Mouse (Mus musculus) testis, adult 2 months (tissue): ENCODE results near the gene Cdc42ep2. TPM values are rescaled to one million over a fixed set of nuclear protein-coding genes. Genes with fewer than 3 reads are reported as not detected.

Experiments
- H3K27ac ChIP-seq: fragments of 200-500 bp; 2 replicates; pipeline ENCODE4 v1.5.1; 2012; ENCODE audit warnings: low read depth, low read length; ENCODE audit not compliant: control insufficient read depth, insufficient read depth
- H3K27me3 ChIP-seq: fragments of 200-500 bp; 2 replicates; pipeline ENCODE4 v1.6.1; 2012; ENCODE audit warnings: mild to moderate bottlenecking, low read length, moderate library complexity; ENCODE audit not compliant: control insufficient read depth, insufficient read depth
- H3K36me3 ChIP-seq: fragments of 200-500 bp; 2 replicates; pipeline ENCODE4 v1.6.1; 2012; ENCODE audit warnings: mild to moderate bottlenecking, low read length; ENCODE audit not compliant: control insufficient read depth, insufficient read depth
- H3K4me1 ChIP-seq: fragments of 200-500 bp; 2 replicates; pipeline ENCODE4 v1.6.1; 2012; ENCODE audit warnings: low read length; ENCODE audit not compliant: control insufficient read depth, insufficient read depth
- H3K4me3 ChIP-seq: fragments of 200-500 bp; 2 replicates; pipeline ENCODE4 v1.5.1; 2012; ENCODE audit warnings: low read depth, mild to moderate bottlenecking, low read length, moderate library complexity, mixed read lengths; ENCODE audit not compliant: control insufficient read depth
- CTCF ChIP-seq: fragments of 200-500 bp; IDR thresholded peaks from 2 replicates; pipeline ENCODE4 v1.5.1; 2012; ENCODE audit warnings: low read depth, mild to moderate bottlenecking, inconsistent platforms, low read length, moderate library complexity; ENCODE audit not compliant: control insufficient read depth, insufficient read depth, insufficient replicate concordance
- POLR2A ChIP-seq: fragments of 200-500 bp; IDR thresholded peaks from 2 replicates; pipeline ENCODE4 v1.6.1; 2012; ENCODE audit warnings: low read depth, mild to moderate bottlenecking, inconsistent platforms, low read length, moderate library complexity; ENCODE audit not compliant: control insufficient read depth
- polyA plus RNA-seq: library from polyadenylated mRNA; depleted of rRNA; stranded (reverse); fragments of >200 nt; gene quantifications from 2 replicates; pipeline ENCODE4 v1.2.3, GENCODE M21; 2012; rRNA removed

Gene Cdc42ep2
- polyA plus RNA-seq, 1 experiment = 0.89 TPM

GRCm38 (mm10) chr19:5872931-5873556 lies 51.6 kb downstream of the Cdc42ep2 start:
- Histone ChIP-seq H3K27ac (no peak overlapping the region), H3K4me1 (peaks cover 13% of the 10 kb centered on the region)

DNA sequence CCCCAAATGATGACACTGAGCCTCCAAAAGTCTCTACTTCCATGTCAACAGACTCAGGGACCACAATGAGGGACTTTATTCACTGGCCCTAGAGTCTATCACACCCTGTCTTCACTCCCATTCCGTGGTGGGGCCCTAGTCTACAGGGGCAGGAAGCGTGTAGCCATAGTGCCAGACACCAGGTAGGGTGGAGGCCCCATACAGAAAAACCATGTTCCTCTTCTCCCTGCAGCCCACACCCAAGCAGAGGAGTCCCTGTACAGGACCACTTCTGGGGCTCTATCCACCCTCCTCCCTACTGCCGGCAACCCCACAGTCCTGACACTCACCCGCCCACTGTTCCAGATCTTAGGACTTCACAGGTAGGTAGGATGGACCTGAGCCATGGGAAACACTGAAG lies 52.1 kb downstream of the Cdc42ep2 start:
- Histone ChIP-seq H3K27me3 (no peaks in the 10 kb centered on the region), H3K27ac (no peak overlapping the region), H3K4me1 (peaks cover 10% of the 10 kb centered on the region), H3K36me3 (no peaks in the 10 kb centered on the region), H3K4me3 (no peak overlapping the region)
- TF ChIP-seq CTCF (no peak), POLR2A (no peak)

More at GRCm38 (mm10) chr19:5872931-5873556, 51.6 kb downstream of the Cdc42ep2 start:
- no peaks in the 10 kb centered on the region for H3K36me3 ChIP-seq
- TF ChIP-seq POLR2A (no peak), CTCF (no peak)
- H3K4me3 ChIP-seq = no peak overlapping the region
- H3K27me3 ChIP-seq = no peaks in the 10 kb centered on the region

GRCm38 (mm10) chr19:5871683-5872082 lies 52.9 kb downstream of the Cdc42ep2 start:
- H3K4me3 ChIP-seq = no peak overlapping the region
- H3K27ac ChIP-seq = no peak overlapping the region
- H3K27me3 ChIP-seq = no peaks in the 10 kb centered on the region
- H3K36me3 ChIP-seq = no peaks in the 10 kb centered on the region
- TF ChIP-seq POLR2A = no peak
- no peak for TF ChIP-seq CTCF
- H3K4me1 ChIP-seq = peaks cover 7% of the 10 kb centered on the region

- Histone ChIP-seq H3K4me1 (peaks cover 7% of the 10 kb centered on the region), H3K4me3 (no peak overlapping the region), H3K36me3 (no peaks in the 10 kb centered on the region), H3K27ac (no peak overlapping the region), H3K27me3 (no peaks in the 10 kb centered on the region)
- TF ChIP-seq CTCF (no peak), POLR2A (no peak)
These were observed 53.3 kb downstream of the Cdc42ep2 start for GRCm38 (mm10) chr19:5871273-5871672.

DNA sequence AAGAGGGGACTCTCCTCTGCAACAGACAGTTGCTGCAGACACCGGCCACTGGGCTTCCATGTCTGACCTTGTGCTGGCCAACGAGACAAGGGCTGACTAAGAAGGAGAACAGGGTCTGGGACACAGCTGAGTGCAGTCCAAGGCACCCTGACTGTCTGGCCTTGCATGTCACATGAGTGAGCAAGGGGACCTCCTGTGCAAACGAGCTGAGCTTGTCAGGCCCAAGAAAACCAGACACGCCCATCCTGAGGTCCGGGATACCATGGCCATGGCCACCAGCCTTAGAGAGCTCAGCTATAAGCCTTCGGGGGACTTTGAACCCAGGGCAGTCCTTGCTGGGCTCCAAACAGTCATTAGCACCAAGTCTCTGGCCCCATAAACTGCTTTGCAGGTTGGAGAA lies 56.5 kb downstream of the Cdc42ep2 start:
- peaks cover 3% of the 10 kb centered on the region for H3K36me3 ChIP-seq
- no peak for TF ChIP-seq POLR2A
- peak; percentile 13; the same call in 1 of the 2 replicates for TF ChIP-seq CTCF

More for the DNA sequence above, 56.5 kb downstream of the Cdc42ep2 start:
- no peak overlapping the region for H3K4me3 ChIP-seq
- no peaks in the 10 kb centered on the region; the same call in 1 of the 2 replicates for H3K4me1 ChIP-seq
- no peak overlapping the region for H3K27ac ChIP-seq
- H3K27me3 ChIP-seq = no peaks in the 10 kb centered on the region

Other genes starting within 250 kb of the Cdc42ep2 start
- gene Map3k11, start 236.1 kb downstream of the Cdc42ep2 start, polyA plus RNA-seq = 24.6 and 31.8 TPM in 2 replicates
- gene Pcnx3, start 235.9 kb downstream of the Cdc42ep2 start, polyA plus RNA-seq = 63.4 and 67.4 TPM in 2 replicates
- gene Kcnk7, start 220.4 kb downstream of the Cdc42ep2 start, polyA plus RNA-seq = 10.2 and 10.8 TPM in 2 replicates
- gene Ehbp1l1, start 198.5 kb downstream of the Cdc42ep2 start, polyA plus RNA-seq = 105 and 122 TPM in 2 replicates
- 256 and 286 TPM in 2 replicates for gene Fam89b, start 195.2 kb downstream of the Cdc42ep2 start, polyA plus RNA-seq
- gene Ltbp3, start 183.9 kb downstream of the Cdc42ep2 start, polyA plus RNA-seq = 7.6 and 8.1 TPM in 2 replicates
- 43.1 and 46.7 TPM in 2 replicates for gene Scyl1, start 153.4 kb downstream of the Cdc42ep2 start, polyA plus RNA-seq
- gene Frmd8, start 49.5 kb downstream of the Cdc42ep2 start, polyA plus RNA-seq = 25.3 and 28.1 TPM in 2 replicates
- 20.1 and 26.1 TPM in 2 replicates for gene Slc25a45, start 47.0 kb downstream of the Cdc42ep2 start, polyA plus RNA-seq
- 0.84 and 0.94 TPM in 2 replicates for gene Tigd3, start 30.7 kb downstream of the Cdc42ep2 start, polyA plus RNA-seq
- gene Dpf2, start 11.8 kb downstream of the Cdc42ep2 start, polyA plus RNA-seq = 63.6 and 69.2 TPM in 2 replicates
- gene Pola2, start 39.4 kb upstream of the Cdc42ep2 start, polyA plus RNA-seq = 31.4 and 32.0 TPM in 2 replicates
- gene Slc22a20, start 61.3 kb upstream of the Cdc42ep2 start, polyA plus RNA-seq = 0.06 TPM in 1 of 2 replicates, not detected in the other
- gene Capn1, start 91.1 kb upstream of the Cdc42ep2 start, polyA plus RNA-seq = 2.5 and 3.4 TPM in 2 replicates
- gene Syvn1, start 121.8 kb upstream of the Cdc42ep2 start, polyA plus RNA-seq = 30.5 and 33.3 TPM in 2 replicates
- 9.5 and 9.8 TPM in 2 replicates for gene Mrpl49, start 133.0 kb upstream of the Cdc42ep2 start, polyA plus RNA-seq
- 605 and 748 TPM in 2 replicates for gene Fau, start 133.0 kb upstream of the Cdc42ep2 start, polyA plus RNA-seq
- 742 and 891 TPM in 2 replicates for gene Znhit2, start 136.4 kb upstream of the Cdc42ep2 start, polyA plus RNA-seq
- gene Tm7sf2, start 143.6 kb upstream of the Cdc42ep2 start, polyA plus RNA-seq = 26.0 and 26.5 TPM in 2 replicates
- gene Vps51, start 152.4 kb upstream of the Cdc42ep2 start, polyA plus RNA-seq = 48.4 and 52.1 TPM in 2 replicates
- gene Tmem262, start 155.2 kb upstream of the Cdc42ep2 start, polyA plus RNA-seq = 190 and 219 TPM in 2 replicates
- 3.5 and 5.6 TPM in 2 replicates for gene Gm28374, start 157.4 kb upstream of the Cdc42ep2 start, polyA plus RNA-seq
- gene Zfpl1, start 160.1 kb upstream of the Cdc42ep2 start, polyA plus RNA-seq = 61.1 and 70.2 TPM in 2 replicates
- gene Cdca5, start 160.2 kb upstream of the Cdc42ep2 start, polyA plus RNA-seq = 20.9 and 22.0 TPM in 2 replicates
- gene AC131692.1, start 169.6 kb upstream of the Cdc42ep2 start, polyA plus RNA-seq = 78.6 and 90.7 TPM in 2 replicates
- gene Naaladl1, start 181.0 kb upstream of the Cdc42ep2 start, polyA plus RNA-seq = 4.0 TPM in 2 replicates
- 22.3 and 26.8 TPM in 2 replicates for gene Sac3d1, start 193.8 kb upstream of the Cdc42ep2 start, polyA plus RNA-seq
- gene Snx15, start 203.5 kb upstream of the Cdc42ep2 start, polyA plus RNA-seq = 13.7 and 15.7 TPM in 2 replicates
- gene Batf2, start 216.2 kb upstream of the Cdc42ep2 start, polyA plus RNA-seq = 0.83 and 1.1 TPM in 2 replicates
- 61.5 and 65.5 TPM in 2 replicates for gene Arl2, start 216.7 kb upstream of the Cdc42ep2 start, polyA plus RNA-seq